Mouse (Mus musculus): ENCODE results near the gene Gcnt1.

Gene Gcnt1

GRCm38 (mm10) chr19:17366364-17367090 lies 6.1 kb downstream of the Gcnt1 start:
- DNase-seq (ENCODE audit: low spot score in 2 of 2): no peak

- peak; percentile 52 to 56 for DNase-seq (ENCODE audit: low spot score in 2 of 2)
Measured at GRCm38 (mm10) chr19:17364741-17365140, 7.9 kb downstream of the Gcnt1 start.

GRCm38 (mm10) chr19:17361181-17361580 lies 11.5 kb downstream of the Gcnt1 start:
- DNase-seq (ENCODE audit: low spot score in 2 of 2): no peak

GRCm38 (mm10) chr19:17359315-17359890 lies 13.2 kb downstream of the Gcnt1 start:
- no peak for DNase-seq (ENCODE audit: low spot score in 2 of 2)

GRCm38 (mm10) chr19:17357391-17357790 lies 15.3 kb downstream of the Gcnt1 start:
- DNase-seq (ENCODE audit: low spot score in 2 of 2): no peak

GRCm38 (mm10) chr19:17356932-17357331 lies 15.7 kb downstream of the Gcnt1 start:
- no peak for DNase-seq (ENCODE audit: low spot score in 2 of 2)

- DNase-seq (ENCODE audit: low spot score in 2 of 2): no peak
Measured at GRCm38 (mm10) chr19:17355950-17356867, 16.4 kb downstream of the Gcnt1 start.

GRCm38 (mm10) chr19:17355361-17355760 lies 17.3 kb downstream of the Gcnt1 start:
- no peak for DNase-seq (ENCODE audit: low spot score in 2 of 2)

- no peak for DNase-seq (ENCODE audit: low spot score in 2 of 2)
Measured at GRCm38 (mm10) chr19:17354797-17355196, 17.8 kb downstream of the Gcnt1 start.

- DNase-seq (ENCODE audit: low spot score in 2 of 2): no peak
Measured at GRCm38 (mm10) chr19:17354362-17354761, 18.3 kb downstream of the Gcnt1 start.

- no peak for DNase-seq (ENCODE audit: low spot score in 2 of 2)
Measured at GRCm38 (mm10) chr19:17353727-17354126, 18.9 kb downstream of the Gcnt1 start.

- DNase-seq (ENCODE audit: low spot score in 2 of 2): no peak
Measured at GRCm38 (mm10) chr19:17347852-17348251, 24.8 kb downstream of the Gcnt1 start.

GRCm38 (mm10) chr19:17346716-17347474 lies 25.7 kb downstream of the Gcnt1 start:
- no peak for DNase-seq (ENCODE audit: low spot score in 2 of 2)

GRCm38 (mm10) chr19:17344881-17345280 lies 27.8 kb downstream of the Gcnt1 start:
- no peak for DNase-seq (ENCODE audit: low spot score in 2 of 2)

- DNase-seq (ENCODE audit: low spot score in 2 of 2): no peak
Measured at GRCm38 (mm10) chr19:17339563-17339962, 33.1 kb downstream of the Gcnt1 start.

- no peak for DNase-seq (ENCODE audit: low spot score in 2 of 2)
Measured at GRCm38 (mm10) chr19:17337057-17337679, 35.5 kb downstream of the Gcnt1 start.

- no peak for DNase-seq (ENCODE audit: low spot score in 2 of 2)
Measured at GRCm38 (mm10) chr19:17336646-17337045, 36.0 kb downstream of the Gcnt1 start.

GRCm38 (mm10) chr19:17334644-17335333 lies 37.9 kb downstream of the Gcnt1 start:
- DNase-seq (ENCODE audit: low spot score in 2 of 2): no peak

- DNase-seq (ENCODE audit: low spot score in 2 of 2): no peak
Measured at GRCm38 (mm10) chr19:17333043-17333442, 39.6 kb downstream of the Gcnt1 start.

- no peak for DNase-seq (ENCODE audit: low spot score in 2 of 2)
Measured at GRCm38 (mm10) chr19:17328916-17329315, 43.7 kb downstream of the Gcnt1 start.
